Mouse (Mus musculus) ES-E14 (cell line): ENCODE measurements around the gene Gfer. TPM values are rescaled to one million over a fixed set of nuclear protein-coding genes. Genes with fewer than 3 reads are reported as not detected.
A peak's percentile ranks its signal among the peaks of the same experiment; 100 is the strongest.

Source experiments
- DNase-seq: peaks from one replicate; pipeline ENCODE4 v3.0.0-alpha.2; 2013; ENCODE audit warnings: low read depth, low spot score
- H3K27ac ChIP-seq: 2 replicates; pipeline ENCODE4 v1.5.1; 2012; ENCODE audit warnings: low read depth, mild to moderate bottlenecking, low read length, moderate library complexity, mixed read lengths; ENCODE audit not compliant: poor library complexity, insufficient read depth, severe bottlenecking
- H3K36me3 ChIP-seq: 2 replicates; pipeline ENCODE4 v1.6.1; 2012; ENCODE audit warnings: mild to moderate bottlenecking, low read length, moderate library complexity, mixed read lengths; ENCODE audit not compliant: control insufficient read depth, poor library complexity, insufficient read depth, severe bottlenecking
- H3K4me1 ChIP-seq, 2 experiments: fragments of 150-350 bp in 1 of 2; sonication (generic) in 1 of 2; 2 replicates each; pipeline ENCODE4 v1.6.1; 2012; ENCODE audit warnings: low read length in 2 of 2, mild to moderate bottlenecking in 1 of 2, mixed read lengths in 1 of 2; ENCODE audit not compliant: control insufficient read depth in 2 of 2, insufficient read depth in 2 of 2, poor library complexity in 1 of 2
- H3K4me3 ChIP-seq, 2 experiments: fragments of 150-350 bp in 1 of 2; sonication (generic) in 1 of 2; 2 replicates each; pipeline ENCODE4 v1.5.1; 2012; ENCODE audit warnings: low read length in 2 of 2, low read depth in 1 of 2, mild to moderate bottlenecking in 1 of 2, mixed read lengths in 1 of 2; ENCODE audit not compliant: insufficient read depth in 1 of 2, poor library complexity in 1 of 2, severe bottlenecking in 1 of 2
- H3K9ac ChIP-seq: 2 replicates; pipeline ENCODE4 v1.6.1; 2012; ENCODE audit warnings: low read depth, mild to moderate bottlenecking, low read length, mixed read lengths; ENCODE audit not compliant: poor library complexity, insufficient read depth, severe bottlenecking
- H3K9me3 ChIP-seq: fragments of 150-350 bp; sonication (generic); 2 replicates; pipeline ENCODE4 v1.6.1; 2012; ENCODE audit warnings: low read depth, mild to moderate bottlenecking, low read length; ENCODE audit not compliant: control insufficient read depth, insufficient read depth
- CHD2 ChIP-seq: IDR thresholded peaks from 2 replicates; pipeline ENCODE4 v1.6.1; 2014; ENCODE audit warnings: mild to moderate bottlenecking, low read depth, low read length, inconsistent platforms
- HCFC1 ChIP-seq: IDR thresholded peaks from 2 replicates; pipeline ENCODE4 v1.6.1; 2012; ENCODE audit warnings: low read length, inconsistent platforms, borderline replicate concordance; ENCODE audit not compliant: insufficient read depth
- MAFK ChIP-seq: IDR thresholded peaks from 2 replicates; pipeline ENCODE4 v1.6.1; 2014; ENCODE audit warnings: mild to moderate bottlenecking, low read depth, low read length, inconsistent platforms; ENCODE audit not compliant: insufficient read depth
- ZC3H11A ChIP-seq: IDR thresholded peaks from 2 replicates; pipeline ENCODE4 v1.6.1; 2012; ENCODE audit warnings: low read depth, mild to moderate bottlenecking, inconsistent platforms, low read length, borderline replicate concordance
- ZNF384 ChIP-seq: IDR thresholded peaks from 2 replicates; pipeline ENCODE4 v1.6.1; 2012; ENCODE audit warnings: low read depth, low read length, inconsistent platforms
- in situ Hi-C, 2 experiments: fragments of 600-800 bp; cut with MboI; formaldehyde crosslinking; loops; one replicate each; pipeline ENCODE4 v1.15.1; 2025; ENCODE audit warnings: low sequenced_read_pairs in 2 of 2, inconsistent platforms in 1 of 2; ENCODE audit not compliant: unreplicated experiment in 2 of 2
- total RNA-seq: library from RNA; depleted of rRNA; stranded (reverse); fragments of 300-350 nt; gene quantifications from 2 replicates; pipeline ENCODE4 v1.2.3, GENCODE M21; 2012

The Gfer gene
- total RNA-seq, 1 experiment = 61.8 TPM

DNA sequence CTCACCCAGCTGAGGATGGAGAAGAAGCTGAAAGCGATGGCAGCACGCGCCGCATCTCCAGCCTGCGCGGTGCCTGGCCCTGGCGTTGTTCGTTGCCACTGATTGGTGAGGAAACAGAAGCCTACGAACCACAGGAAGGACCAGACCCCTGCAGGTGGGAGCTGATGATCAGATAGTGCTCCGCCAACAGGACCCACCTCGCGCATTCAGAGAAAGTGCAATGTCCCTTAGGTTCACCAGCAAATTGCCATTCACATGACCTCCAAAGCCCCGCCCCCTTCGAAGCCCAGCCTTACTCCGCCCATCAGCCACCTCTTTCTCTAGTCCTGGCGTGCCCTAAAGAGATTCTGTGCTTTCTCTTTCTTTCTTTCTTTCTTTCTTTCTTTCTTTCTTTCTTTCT is 9.4 kb downstream of the Gfer start:
- DNase-seq = peak; percentile 69
- no peak for TF ChIP-seq ZNF384
- no peak for TF ChIP-seq ZC3H11A
- no peak for TF ChIP-seq MAFK
- TF ChIP-seq HCFC1 = no peak; the same call in 1 of the 2 replicates
- TF ChIP-seq CHD2 = no peak
- Histone ChIP-seq H3K4me3 (peak overlapping the region; percentile 50 to 66), H3K36me3 (peaks cover 6% of the 10 kb centered on the region), H3K27ac (no peak overlapping the region), H3K9ac (peak overlapping the region; percentile 52), H3K9me3 (no peaks in the 10 kb centered on the region), H3K4me1 (peaks cover 7 to 11% of the 10 kb centered on the region in 2 experiments)
- in situ Hi-C loops = no loop called here

DNA sequence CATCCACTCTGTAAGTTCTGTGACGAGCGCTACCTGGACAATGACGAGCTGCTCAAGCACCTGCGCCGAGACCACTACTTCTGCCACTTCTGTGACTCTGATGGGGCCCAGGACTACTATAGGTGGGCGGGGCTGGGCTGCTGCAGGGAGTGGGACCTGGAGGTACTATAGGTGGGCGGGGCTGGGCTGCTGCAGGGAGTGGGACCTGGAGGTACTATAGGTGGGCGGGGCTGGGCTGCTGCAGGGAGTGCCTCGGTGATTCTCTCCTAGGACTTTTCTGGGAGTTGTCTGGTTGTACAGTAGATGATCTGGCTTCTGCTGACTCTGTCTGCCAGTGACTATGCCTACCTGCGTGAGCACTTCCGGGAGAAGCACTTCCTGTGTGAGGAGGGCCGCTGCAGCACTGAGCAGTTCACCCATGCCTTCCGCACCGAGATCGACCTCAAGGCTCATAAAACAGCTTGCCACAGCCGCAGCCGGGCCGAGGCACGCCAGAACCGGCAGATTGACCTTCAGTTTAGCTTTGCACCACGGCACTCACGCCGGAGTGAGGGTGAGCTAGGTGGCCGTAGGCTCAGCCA is 18.4 kb downstream of the Gfer start:
- TF ChIP-seq ZC3H11A (no peak), CHD2 (no peak), ZNF384 (no peak), HCFC1 (no peak)
- Histone ChIP-seq H3K36me3 (peaks cover 56% of the 10 kb centered on the region), H3K9me3 (no peaks in the 10 kb centered on the region), H3K4me1 (peaks cover 3 to 20% of the 10 kb centered on the region in 2 experiments; a peak in 2 of 4 replicates), H3K27ac (peak overlapping the region; percentile 5; the same call in 1 of the 2 replicates), H3K4me3 (peak overlapping the region in 1 of 2 experiments; percentile 42; a peak in 2 of 4 replicates), H3K9ac (no peak overlapping the region)
- DNase-seq = no peak
- in situ Hi-C loops = no loop called here

DNA sequence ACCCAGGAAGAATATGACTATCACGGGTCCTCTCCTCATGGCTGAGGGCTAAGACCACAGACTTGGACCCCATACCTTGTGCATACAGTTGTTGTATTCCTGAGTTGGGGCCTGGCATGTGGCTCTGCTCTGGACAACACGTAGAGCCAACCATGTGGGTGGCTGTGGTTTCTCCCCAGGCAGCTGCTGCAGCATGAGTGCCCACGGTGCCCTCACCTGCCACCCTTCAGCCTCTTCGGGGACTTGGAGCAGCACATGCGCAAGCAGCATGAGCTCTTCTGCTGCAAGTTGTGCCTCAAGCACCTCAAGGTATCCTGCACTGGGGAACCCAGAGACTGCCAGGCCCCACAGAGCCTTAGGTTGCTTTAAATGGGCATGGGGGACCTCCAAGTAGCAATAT is 19.1 kb downstream of the Gfer start:
- peaks cover 52% of the 10 kb centered on the region for H3K36me3 ChIP-seq
- H3K4me1 ChIP-seq = peaks cover 3 to 24% of the 10 kb centered on the region in 2 experiments; a peak in 3 of 4 replicates
- no peak overlapping the region for H3K27ac ChIP-seq
- no peak for TF ChIP-seq MAFK
- no peak for TF ChIP-seq ZC3H11A
- no peak for TF ChIP-seq HCFC1
- TF ChIP-seq CHD2 = no peak
- no peak for TF ChIP-seq ZNF384
- H3K9me3 ChIP-seq = no peaks in the 10 kb centered on the region
- in situ Hi-C loops = no loop called here
- no peak overlapping the region for H3K4me3 ChIP-seq
- DNase-seq = no peak
- H3K9ac ChIP-seq = no peak overlapping the region

DNA sequence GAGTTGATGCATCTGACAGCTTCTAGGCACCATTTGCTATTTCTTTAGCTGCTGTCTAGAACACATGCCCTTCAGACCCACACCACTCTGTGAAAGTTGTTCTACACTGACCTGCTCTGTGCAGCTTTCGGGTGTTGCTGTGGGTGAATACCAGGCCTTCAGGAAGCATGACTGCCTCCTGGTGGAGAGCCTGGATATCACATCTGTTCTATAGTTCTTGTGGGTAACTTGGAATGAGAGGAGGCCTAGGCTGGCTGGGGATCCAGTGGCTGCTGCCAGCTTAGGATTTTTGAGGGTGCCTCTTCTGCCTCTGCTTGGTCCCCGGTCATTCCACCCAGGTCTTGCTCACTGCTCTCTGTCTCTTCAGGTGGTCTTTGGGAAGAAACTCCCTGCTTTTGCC is 19.8 kb downstream of the Gfer start:
- Histone ChIP-seq H3K4me1 (peaks cover 5 to 28% of the 10 kb centered on the region in 2 experiments; a peak in 3 of 4 replicates), H3K36me3 (peaks cover 47% of the 10 kb centered on the region), H3K4me3 (no peak overlapping the region), H3K9ac (no peak overlapping the region), H3K9me3 (no peaks in the 10 kb centered on the region), H3K27ac (no peak overlapping the region)
- in situ Hi-C loops = no loop called here
- DNase-seq = peak; percentile 87
- TF ChIP-seq CHD2 = no peak
- no peak for TF ChIP-seq ZNF384
- no peak for TF ChIP-seq MAFK
- TF ChIP-seq ZC3H11A = no peak
- no peak for TF ChIP-seq HCFC1

DNA sequence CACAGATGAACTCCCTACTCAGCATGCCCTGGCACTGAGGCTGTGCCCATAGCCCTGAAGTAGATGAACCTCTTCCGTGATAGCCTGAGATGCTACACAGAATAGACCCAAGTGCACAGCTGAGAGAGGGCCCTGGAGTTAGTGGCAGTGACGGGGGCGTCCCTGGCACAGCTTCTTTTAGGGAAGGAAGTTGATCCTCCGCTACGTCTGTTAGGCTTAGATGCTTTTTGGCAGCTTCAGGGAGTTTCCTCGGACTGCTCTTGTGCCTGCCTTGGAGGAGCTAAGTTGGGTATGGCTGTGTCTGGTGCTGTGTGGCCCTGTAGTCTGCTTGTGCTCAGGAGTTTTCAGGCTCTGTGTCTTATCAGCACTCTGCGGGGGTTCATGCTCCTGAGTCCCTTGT is 21.7 kb downstream of the Gfer start:
- Histone ChIP-seq H3K4me1 (peaks cover 5 to 31% of the 10 kb centered on the region in 2 experiments; a peak in 3 of 4 replicates), H3K27ac (no peak overlapping the region), H3K36me3 (peaks cover 28% of the 10 kb centered on the region), H3K9me3 (no peaks in the 10 kb centered on the region), H3K9ac (peak overlapping the region; percentile 8; the same call in 1 of the 2 replicates), H3K4me3 (0 out of 4 replicates have a peak overlapping the region, but pooled peaks of 1 of the 2 experiments have one; percentile 1)
- DNase-seq = no peak
- no peak for TF ChIP-seq CHD2
- no peak for TF ChIP-seq ZNF384
- TF ChIP-seq ZC3H11A = no peak
- no peak for TF ChIP-seq HCFC1
- no peak for TF ChIP-seq MAFK
- in situ Hi-C loops = no loop called here
